Mouse (Mus musculus): ENCODE results near the gene Cox8a. TPM values are rescaled to one million over a fixed set of nuclear protein-coding genes. Genes with fewer than 3 reads are reported as not detected.

Cox8a gene
- polyA plus RNA-seq, 1 experiment from 2014 or later: 903 TPM

GRCm38 (mm10) chr19:7183419-7183818 is 34.0 kb downstream of the Cox8a start:
- H3K27ac ChIP-seq: 0 out of 2 replicates have a peak overlapping the region, but pooled peaks have one; percentile 17
- WGBS: 28% methylated on average over 11 of the region's 11 CpGs
- H3K9ac ChIP-seq (replicated peaks): no peak overlapping the region
- no peaks in the 10 kb centered on the region for H3K9me3 ChIP-seq
- no peak overlapping the region for H3K4me2 ChIP-seq
- H3K4me1 ChIP-seq (replicated peaks): peaks cover 64% of the 10 kb centered on the region
- H3K4me3 ChIP-seq (replicated peaks): no peak overlapping the region
- H3K27me3 ChIP-seq: peaks cover 92% of the 10 kb centered on the region
- no peaks in the 10 kb centered on the region for H3K36me3 ChIP-seq
- no peak for ATAC-seq (ENCODE audit: insufficient number of reproducible peaks, insufficient read depth, low FRiP score, low TSS enrichment, low read depth)

GRCm38 (mm10) chr19:7182273-7182949 is 35.0 kb downstream of the Cox8a start:
- Histone ChIP-seq H3K27ac (peak overlapping the region; percentile 50; the same call in 1 of the 2 replicates), H3K4me2 (peak overlapping the region; percentile 49), H3K4me1 (replicated peaks) (peaks cover 69% of the 10 kb centered on the region), H3K9ac (replicated peaks) (no peak overlapping the region; the same call in 1 of the 2 replicates), H3K36me3 (no peaks in the 10 kb centered on the region), H3K27me3 (peaks cover 92% of the 10 kb centered on the region), H3K9me3 (no peaks in the 10 kb centered on the region), H3K4me3 (replicated peaks) (no peak overlapping the region)
- WGBS: 2% methylated on average over 23 of the region's 23 CpGs
- peak; percentile 59 for ATAC-seq (ENCODE audit: insufficient number of reproducible peaks, insufficient read depth, low FRiP score, low TSS enrichment, low read depth)

- Histone ChIP-seq H3K36me3 (no peaks in the 10 kb centered on the region), H3K4me1 (replicated peaks) (peaks cover 64% of the 10 kb centered on the region), H3K27ac (no peak overlapping the region), H3K27me3 (peaks cover 90% of the 10 kb centered on the region), H3K9me3 (no peaks in the 10 kb centered on the region), H3K4me3 (replicated peaks) (no peak overlapping the region), H3K4me2 (no peak overlapping the region), H3K9ac (replicated peaks) (no peak overlapping the region)
- ATAC-seq (ENCODE audit: insufficient number of reproducible peaks, insufficient read depth, low FRiP score, low TSS enrichment, low read depth): no peak
- WGBS: 57% methylated on average over 7 of the region's 7 CpGs
Observed at GRCm38 (mm10) chr19:7181496-7181895, 35.9 kb downstream of the Cox8a start.

GRCm38 (mm10) chr19:7180756-7181405 is 36.5 kb downstream of the Cox8a start:
- ATAC-seq (ENCODE audit: insufficient number of reproducible peaks, insufficient read depth, low FRiP score, low TSS enrichment, low read depth): no peak
- no peak overlapping the region for H3K4me3 ChIP-seq (replicated peaks)
- H3K27me3 ChIP-seq: peaks cover 90% of the 10 kb centered on the region
- no peaks in the 10 kb centered on the region for H3K9me3 ChIP-seq
- no peaks in the 10 kb centered on the region for H3K36me3 ChIP-seq
- no peak overlapping the region for H3K4me2 ChIP-seq
- H3K4me1 ChIP-seq (replicated peaks): peaks cover 64% of the 10 kb centered on the region
- no peak overlapping the region for H3K27ac ChIP-seq
- H3K9ac ChIP-seq (replicated peaks): no peak overlapping the region
- 83% methylated on average over 8 of the region's 8 CpGs for WGBS

GRCm38 (mm10) chr19:7178841-7179452 is 38.5 kb downstream of the Cox8a start:
- Histone ChIP-seq H3K27me3 (peaks cover 80% of the 10 kb centered on the region), H3K36me3 (no peaks in the 10 kb centered on the region), H3K9ac (replicated peaks) (no peak overlapping the region), H3K4me2 (no peak overlapping the region), H3K4me1 (replicated peaks) (peaks cover 62% of the 10 kb centered on the region), H3K4me3 (replicated peaks) (no peak overlapping the region), H3K27ac (no peak overlapping the region), H3K9me3 (no peaks in the 10 kb centered on the region)
- no peak for ATAC-seq (ENCODE audit: insufficient number of reproducible peaks, insufficient read depth, low FRiP score, low TSS enrichment, low read depth)
- 25% methylated on average over 3 of the region's 3 CpGs for WGBS

- Histone ChIP-seq H3K9ac (replicated peaks) (no peak overlapping the region), H3K27ac (no peak overlapping the region)
- 53% methylated on average over 13 of the region's 13 CpGs for WGBS
Observed at GRCm38 (mm10) chr19:7177804-7178511, 39.5 kb downstream of the Cox8a start.

GRCm38 (mm10) chr19:7176041-7176696 is 41.2 kb downstream of the Cox8a start:
- Histone ChIP-seq H3K9ac (replicated peaks) (no peak overlapping the region; the same call in 1 of the 2 replicates), H3K9me3 (no peaks in the 10 kb centered on the region), H3K27me3 (peaks cover 64% of the 10 kb centered on the region), H3K4me1 (replicated peaks) (peaks cover 60% of the 10 kb centered on the region), H3K4me2 (peak overlapping the region; percentile 13; the same call in 1 of the 2 replicates), H3K27ac (no peak overlapping the region), H3K36me3 (no peaks in the 10 kb centered on the region), H3K4me3 (replicated peaks) (no peak overlapping the region)
- WGBS: 6% methylated on average over 11 of the region's 11 CpGs
- no peak for ATAC-seq (ENCODE audit: insufficient number of reproducible peaks, insufficient read depth, low FRiP score, low TSS enrichment, low read depth)

More at GRCm38 (mm10) chr19:7177804-7178511, 39.5 kb downstream of the Cox8a start:
- no peak for ATAC-seq (ENCODE audit: insufficient number of reproducible peaks, insufficient read depth, low FRiP score, low TSS enrichment, low read depth)
- H3K4me1 ChIP-seq (replicated peaks): peaks cover 61% of the 10 kb centered on the region
- peaks cover 70% of the 10 kb centered on the region for H3K27me3 ChIP-seq
- H3K9me3 ChIP-seq: no peaks in the 10 kb centered on the region
- no peak overlapping the region for H3K4me2 ChIP-seq
- H3K36me3 ChIP-seq: no peaks in the 10 kb centered on the region
- H3K4me3 ChIP-seq (replicated peaks): no peak overlapping the region

- WGBS: 11% methylated on average over 13 of the region's 13 CpGs
- Histone ChIP-seq H3K27ac (peak overlapping the region; percentile 69), H3K4me1 (replicated peaks) (peaks cover 47% of the 10 kb centered on the region), H3K9me3 (no peaks in the 10 kb centered on the region), H3K4me2 (0 out of 2 replicates have a peak overlapping the region, but pooled peaks have one; percentile 8), H3K27me3 (peaks cover 56% of the 10 kb centered on the region), H3K9ac (replicated peaks) (no peak overlapping the region), H3K36me3 (no peaks in the 10 kb centered on the region), H3K4me3 (replicated peaks) (no peak overlapping the region)
- ATAC-seq (ENCODE audit: insufficient number of reproducible peaks, insufficient read depth, low FRiP score, low TSS enrichment, low read depth): peak; percentile 65; the same call in 1 of the 2 replicates
Observed at GRCm38 (mm10) chr19:7172051-7172866, 45.2 kb downstream of the Cox8a start.

GRCm38 (mm10) chr19:7171447-7171846 is 46.0 kb downstream of the Cox8a start:
- Histone ChIP-seq H3K4me1 (replicated peaks) (peaks cover 51% of the 10 kb centered on the region), H3K4me3 (replicated peaks) (no peak overlapping the region), H3K27me3 (peaks cover 58% of the 10 kb centered on the region), H3K4me2 (0 out of 2 replicates have a peak overlapping the region, but pooled peaks have one; percentile 8), H3K27ac (no peak overlapping the region), H3K9ac (replicated peaks) (0 out of 2 replicates have a peak overlapping the region, but pooled peaks have one; percentile 12), H3K36me3 (no peaks in the 10 kb centered on the region), H3K9me3 (no peaks in the 10 kb centered on the region)
- ATAC-seq (ENCODE audit: insufficient number of reproducible peaks, insufficient read depth, low FRiP score, low TSS enrichment, low read depth): no peak
- 10% methylated on average over 8 of the region's 8 CpGs for WGBS

- peaks cover 51% of the 10 kb centered on the region for H3K4me1 ChIP-seq (replicated peaks)
- no peak overlapping the region for H3K27ac ChIP-seq
- no peaks in the 10 kb centered on the region for H3K36me3 ChIP-seq
- H3K9ac ChIP-seq (replicated peaks): 0 out of 2 replicates have a peak overlapping the region, but pooled peaks have one; percentile 12
- peaks cover 58% of the 10 kb centered on the region for H3K27me3 ChIP-seq
- no peak for ATAC-seq (ENCODE audit: insufficient number of reproducible peaks, insufficient read depth, low FRiP score, low TSS enrichment, low read depth)
- 0 out of 2 replicates have a peak overlapping the region, but pooled peaks have one; percentile 8 for H3K4me2 ChIP-seq
- WGBS: 54% methylated on average over 6 of the region's 6 CpGs
- H3K9me3 ChIP-seq: no peaks in the 10 kb centered on the region
- no peak overlapping the region for H3K4me3 ChIP-seq (replicated peaks)
Observed at GRCm38 (mm10) chr19:7170916-7171315, 46.5 kb downstream of the Cox8a start.
